Mouse (Mus musculus) hematopoietic stem cell, adult 5-6 weeks (primary cell): ENCODE data around the gene Itga11. TPM values are rescaled to one million over a fixed set of nuclear protein-coding genes. Genes with fewer than 3 reads are reported as not detected.
"Not testable (repeated sequence)": the region's sequence is repeated elsewhere in the genome, so short reads cannot be mapped to it uniquely, and the experiment has no call there.

ENCODE experiments used
- ATAC-seq, 2 experiments: fragments of 125-278 bp in 1 of 2; replicated peaks in 1 of 2; 2 replicates each; pipeline ENCODE4 v1.8.0; 2016 to 2017; ENCODE audit warnings: inconsistent platforms in 2 of 2, mild to moderate bottlenecking in 2 of 2, moderate number of reproducible peaks in 2 of 2, low read depth in 1 of 2, moderate TSS enrichment in 1 of 2; ENCODE audit not compliant: low FRiP score in 2 of 2, poor library complexity in 2 of 2, severe bottlenecking in 2 of 2, insufficient read depth in 1 of 2, low TSS enrichment in 1 of 2
- total RNA-seq: library from RNA; stranded (forward); fragments of 172-1452, 232-1000 nt; gene quantifications from 2 replicates; pipeline ENCODE4 v1.2.3, GENCODE M21; 2017

The Itga11 gene
- total RNA-seq, 1 experiment from 2014 or later: not detected

DNA sequence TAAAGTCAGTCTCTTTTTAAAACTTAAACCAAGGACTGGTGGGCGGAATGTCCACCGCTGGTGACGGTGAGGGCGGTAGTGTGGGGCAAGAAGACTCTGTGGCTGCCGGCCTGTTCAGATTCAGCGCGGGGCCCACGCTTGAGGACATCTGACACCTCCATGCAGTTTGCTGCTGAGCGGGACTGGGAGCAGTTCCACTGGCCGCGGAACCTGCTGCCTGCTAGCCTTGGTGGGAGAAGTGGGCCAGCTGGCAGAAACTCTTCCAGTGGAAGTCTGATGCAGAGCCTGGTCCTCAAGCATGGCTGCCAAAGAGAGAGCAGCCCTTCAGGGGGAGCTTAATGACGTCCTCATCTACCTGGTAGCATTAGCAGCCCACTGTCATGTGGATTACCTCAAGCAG is 112.2 kb downstream of the Itga11 start:
- ATAC-seq: no peak

- ATAC-seq: not testable (repeated sequence)
Measured at GRCm38 (mm10) chr9:62799218-62799617, 121.6 kb downstream of the Itga11 start.

DNA sequence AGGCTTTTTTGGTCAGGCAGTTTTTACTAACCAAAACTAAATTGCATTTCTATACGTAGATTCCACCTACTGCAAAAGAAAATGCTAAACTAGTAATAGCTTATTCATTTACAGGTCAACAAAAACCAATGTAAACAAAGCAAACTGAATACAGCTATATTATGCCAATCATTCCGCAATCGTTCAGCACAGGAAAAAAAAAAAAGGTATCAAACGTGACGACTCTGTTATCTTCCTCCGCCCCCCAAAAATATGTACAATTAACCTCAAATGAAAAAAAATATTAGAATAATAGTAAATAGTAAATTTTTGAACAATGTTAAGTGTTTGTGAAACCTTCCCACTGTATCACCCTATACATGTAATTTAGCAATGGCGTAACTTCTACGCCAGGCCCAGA is 132.5 kb downstream of the Itga11 start:
- no peak for ATAC-seq

- peak in 1 of 2 experiments; percentile 42; a peak in 2 of 4 replicates for ATAC-seq
Measured at GRCm38 (mm10) chr9:62810543-62811515, 133.2 kb downstream of the Itga11 start.

- peak; percentile 89 to 91 for ATAC-seq
Measured at GRCm38 (mm10) chr9:62811516-62812121, 134.0 kb downstream of the Itga11 start, which contains the start of gene Fem1b. Gene Fem1b (minus strand): TSS chr9:62811934.

- no peak for ATAC-seq
Measured at GRCm38 (mm10) chr9:62812216-62813049, 134.8 kb downstream of the Itga11 start.

DNA sequence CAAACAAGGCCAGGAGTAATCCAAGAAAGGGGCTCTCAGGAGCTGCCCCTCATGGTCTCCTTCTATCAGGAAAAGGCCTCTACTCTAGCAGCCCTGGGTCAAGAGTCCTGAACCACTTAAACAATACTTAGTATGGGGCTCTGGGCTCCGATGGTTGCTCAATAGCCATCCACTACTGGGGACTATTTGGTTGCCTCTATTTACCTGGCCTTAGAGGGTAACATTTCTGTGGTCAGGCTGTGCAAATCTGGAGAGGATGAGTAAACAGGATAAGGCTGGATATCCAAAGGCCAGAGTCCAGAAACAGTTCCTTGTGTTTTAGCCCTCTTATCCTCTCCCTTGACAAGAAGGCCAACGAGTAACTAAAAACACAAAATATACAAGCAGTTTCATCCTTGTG is 137.1 kb downstream of the Itga11 start:
- no peak for ATAC-seq

DNA sequence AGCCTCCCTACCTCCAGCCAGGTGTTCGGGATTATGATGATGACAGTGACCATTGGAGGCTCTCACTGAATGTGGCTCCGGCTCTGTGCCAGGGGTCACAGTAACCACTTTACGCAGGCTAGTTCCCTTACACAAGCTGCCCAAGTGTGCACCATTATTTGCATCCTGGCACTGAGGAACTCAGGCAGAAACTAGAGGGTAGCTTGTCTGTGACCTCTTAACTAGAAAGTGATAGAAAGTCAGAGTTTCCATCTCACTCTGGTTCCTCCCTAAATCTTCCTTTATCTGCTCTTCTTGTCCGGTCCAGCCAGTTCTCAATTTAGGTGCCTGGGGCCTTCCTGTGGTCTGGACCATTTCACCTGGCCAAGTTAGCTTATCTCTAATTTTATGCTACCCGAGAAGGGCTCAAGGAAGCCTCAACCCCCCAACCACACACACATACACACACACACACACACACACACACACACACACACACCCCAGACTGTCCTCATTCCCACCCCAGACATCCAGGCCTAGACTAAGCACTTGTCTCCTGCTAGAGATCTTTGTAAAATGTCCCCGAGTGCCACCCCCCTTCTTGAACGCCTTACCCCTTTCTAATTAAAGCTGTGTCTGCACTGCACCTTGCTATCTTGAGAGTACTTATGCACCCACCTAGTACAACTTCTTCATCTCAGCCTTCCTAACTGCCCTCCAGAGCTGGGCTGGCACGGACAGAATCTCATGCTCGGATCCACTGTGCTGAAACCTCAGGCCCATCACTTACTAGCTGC is 138.9 kb downstream of the Itga11 start:
- no peak for ATAC-seq

- peak; percentile 32 to 56; a peak in 3 of 4 replicates for ATAC-seq
Measured at GRCm38 (mm10) chr9:62817099-62817571, 139.5 kb downstream of the Itga11 start.

DNA sequence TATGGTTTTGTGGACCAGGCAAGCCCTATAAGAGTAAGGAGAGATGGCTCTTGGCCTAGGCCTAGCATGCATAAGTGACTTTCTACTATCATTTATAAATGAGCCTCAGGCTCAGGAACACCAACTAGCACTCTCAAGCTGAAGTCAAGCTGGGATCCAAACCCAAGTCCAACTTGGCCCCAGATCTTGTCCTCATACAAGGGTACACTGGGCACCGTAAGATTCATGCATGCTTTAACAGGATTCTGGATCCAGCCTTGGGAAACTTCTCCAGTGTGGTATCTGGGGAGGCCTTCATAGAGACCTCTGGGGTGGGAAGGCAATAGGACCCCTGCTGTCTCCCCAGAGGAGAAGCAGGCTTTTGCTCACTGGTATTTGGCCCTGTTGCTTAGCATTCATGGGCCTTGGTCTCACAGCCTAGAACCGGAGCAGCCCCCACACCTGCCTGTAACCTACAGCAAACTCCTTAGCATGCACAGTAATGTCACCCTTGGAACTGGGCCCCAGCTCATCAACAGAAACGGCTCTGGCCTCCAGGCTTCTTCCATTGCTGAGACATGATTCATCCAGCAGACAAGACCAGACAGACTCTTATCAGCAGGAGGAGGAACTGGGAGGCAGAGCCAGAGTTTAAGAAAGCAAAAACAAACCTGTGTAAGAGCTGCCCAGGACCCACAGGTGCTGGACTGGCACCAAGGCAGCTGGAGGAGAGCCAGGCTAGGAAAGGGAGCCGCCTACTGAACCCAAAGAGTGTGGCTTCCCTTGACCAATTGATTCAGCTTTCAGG is 140.4 kb downstream of the Itga11 start:
- no peak for ATAC-seq

GRCm38 (mm10) chr9:62819494-62819893 is 141.9 kb downstream of the Itga11 start:
- no peak for ATAC-seq

DNA sequence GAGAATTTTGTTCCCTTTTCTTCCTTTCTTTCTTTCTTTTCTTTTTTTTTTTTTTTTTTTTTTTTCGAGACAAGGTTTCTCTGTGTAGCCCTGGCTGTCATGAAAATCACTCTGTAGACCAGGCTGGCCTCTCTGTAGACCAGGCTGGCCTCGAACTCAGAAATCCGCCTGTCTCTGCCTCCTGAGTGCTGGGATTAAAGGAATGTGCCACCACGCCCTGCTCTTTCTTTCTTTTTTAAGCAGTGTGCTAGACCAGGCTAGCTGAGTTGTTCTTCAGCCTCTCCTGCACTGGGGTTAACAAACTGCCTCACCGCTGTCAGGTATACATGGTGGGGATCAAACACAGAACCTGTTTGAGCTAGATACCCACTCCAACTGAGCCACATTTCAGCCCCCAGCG is 142.3 kb downstream of the Itga11 start:
- ATAC-seq: not testable (repeated sequence)

DNA sequence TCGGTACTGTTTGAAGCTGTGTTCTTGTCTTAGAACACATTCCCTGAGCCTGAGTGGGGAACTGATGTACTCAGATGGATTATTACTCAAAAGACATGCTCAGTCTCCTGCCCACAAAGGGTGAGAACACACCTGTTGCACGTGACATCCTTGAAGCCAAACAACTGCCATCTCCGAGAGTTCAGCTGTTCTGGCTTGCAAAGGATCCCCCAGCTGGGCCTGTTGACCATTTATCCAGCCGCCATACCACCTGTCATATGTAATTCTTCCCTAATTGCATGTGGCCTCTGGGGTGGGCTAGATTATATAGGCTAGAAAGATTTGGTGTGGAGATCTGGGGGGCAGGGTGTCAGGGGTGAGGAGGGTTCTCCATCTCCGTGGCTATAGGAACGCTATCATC is 143.2 kb downstream of the Itga11 start:
- ATAC-seq: no peak

GRCm38 (mm10) chr9:62821811-62822210 is 144.2 kb downstream of the Itga11 start:
- ATAC-seq: no peak

DNA sequence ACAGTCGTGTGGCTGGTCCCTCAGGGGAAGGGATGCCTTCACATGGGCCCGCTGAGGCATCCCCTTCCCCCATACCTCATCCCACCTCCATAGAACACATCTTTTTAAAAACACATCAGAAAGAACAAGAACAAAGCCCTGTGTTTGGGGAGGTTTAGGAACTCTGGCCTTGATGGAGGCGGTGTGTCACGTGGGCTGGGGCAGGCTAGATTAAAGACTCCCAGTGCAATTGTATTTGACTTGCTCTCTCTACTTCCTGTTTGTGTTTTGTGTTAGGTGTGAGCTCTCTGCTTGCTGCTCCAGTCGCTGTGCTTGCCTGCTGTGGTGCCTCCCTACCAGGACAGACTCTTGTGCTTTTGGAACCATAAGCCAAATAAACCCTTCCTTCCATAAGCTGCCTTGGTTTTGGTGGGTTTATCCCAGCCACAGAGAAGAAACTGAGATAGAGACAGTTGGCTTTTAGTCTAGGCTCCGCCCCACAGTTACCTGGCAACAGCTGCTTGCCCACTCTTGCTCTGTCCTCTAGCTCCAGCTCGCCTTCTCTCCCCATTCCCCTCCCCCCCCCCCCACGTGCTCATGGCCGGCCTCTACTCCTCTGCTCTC is 148.3 kb downstream of the Itga11 start:
- ATAC-seq: no peak

- ATAC-seq: no peak
Measured at GRCm38 (mm10) chr9:62826456-62826855, 148.8 kb downstream of the Itga11 start.
